Mouse (Mus musculus) C2C12 (cell line): ENCODE data around the gene Haus4.
A peak's percentile ranks its signal among the peaks of the same experiment; 100 is the strongest.

Experiments
- CTCF ChIP-seq: IDR thresholded peaks from one replicate; pipeline ENCODE4 v1.5.1; 2011; ENCODE audit not compliant: control insufficient read depth, insufficient read depth, insufficient read length
- FOSL1 ChIP-seq: IDR thresholded peaks from one replicate; pipeline ENCODE4 v1.8.0; 2011; ENCODE audit warnings: mild to moderate bottlenecking, low read length; ENCODE audit not compliant: poor library complexity, insufficient read depth, severe bottlenecking

- TF ChIP-seq CTCF (peak; percentile 57), FOSL1 (no peak)
Observed at GRCm38 (mm10) chr14:54568694-54569414, 14.4 kb upstream of the Haus4 start.
